Mouse (Mus musculus) yolk sac, embryonic 10.5 days (tissue): ENCODE results near the gene Tut1.

Source experiments
- DNase-seq: peaks from one replicate; pipeline ENCODE4 v3.0.0-alpha.2; 2017; ENCODE audit warnings: low spot score

The Tut1 gene

GRCm38 (mm10) chr19:8953135-8954039, at the start of gene Tut1:
Tut1 (plus strand) TSS chr19:8953847.
- peak; percentile 94 for DNase-seq

DNA sequence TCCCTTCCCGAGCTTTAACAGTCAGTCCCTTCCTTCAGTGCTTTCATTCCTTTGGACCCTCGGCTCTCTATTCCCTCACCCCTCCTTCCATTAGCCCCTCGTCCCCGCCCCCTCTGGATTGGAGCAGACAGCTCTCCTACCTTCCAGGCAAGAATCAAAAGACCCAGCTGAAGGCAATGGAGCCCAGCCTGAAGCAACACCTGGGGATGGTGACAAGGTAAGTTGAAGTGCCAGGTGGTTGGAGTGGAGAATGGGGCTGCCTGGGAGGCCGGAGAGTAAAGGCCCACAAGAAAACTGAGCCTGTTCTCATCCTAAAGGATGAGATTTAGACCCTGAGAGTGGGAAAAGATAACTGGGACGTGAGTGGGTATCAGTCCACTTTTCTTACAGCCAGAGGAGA, 45.1 kb upstream of the Tut1 start:
- no peak for DNase-seq

DNA sequence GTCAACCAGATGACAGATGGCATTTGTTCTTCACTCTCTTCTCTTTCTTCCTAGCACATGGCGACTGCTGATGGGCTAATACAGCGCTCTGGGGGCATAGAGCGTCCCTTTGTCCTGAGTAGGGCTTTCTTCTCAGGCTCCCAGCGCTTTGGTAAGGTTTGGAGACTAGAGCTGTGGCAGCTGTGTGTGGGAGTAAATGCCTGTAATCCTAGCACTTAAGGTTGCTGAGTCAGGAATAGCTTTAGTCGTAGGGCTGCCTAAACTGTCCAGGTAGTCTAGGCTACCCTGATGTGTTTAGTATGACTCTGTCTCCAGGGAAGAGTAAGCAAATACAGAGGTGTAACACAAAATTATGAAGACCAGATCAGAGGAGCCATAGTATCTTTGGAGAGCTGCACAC, 41.8 kb upstream of the Tut1 start:
- no peak for DNase-seq

GRCm38 (mm10) chr19:8914212-8914611, 39.4 kb upstream of the Tut1 start:
- no peak for DNase-seq

- no peak for DNase-seq
These were observed 34.6 kb upstream of the Tut1 start for GRCm38 (mm10) chr19:8919000-8919399.

- no peak for DNase-seq
These were observed 34.0 kb upstream of the Tut1 start for GRCm38 (mm10) chr19:8919684-8920072.

DNA sequence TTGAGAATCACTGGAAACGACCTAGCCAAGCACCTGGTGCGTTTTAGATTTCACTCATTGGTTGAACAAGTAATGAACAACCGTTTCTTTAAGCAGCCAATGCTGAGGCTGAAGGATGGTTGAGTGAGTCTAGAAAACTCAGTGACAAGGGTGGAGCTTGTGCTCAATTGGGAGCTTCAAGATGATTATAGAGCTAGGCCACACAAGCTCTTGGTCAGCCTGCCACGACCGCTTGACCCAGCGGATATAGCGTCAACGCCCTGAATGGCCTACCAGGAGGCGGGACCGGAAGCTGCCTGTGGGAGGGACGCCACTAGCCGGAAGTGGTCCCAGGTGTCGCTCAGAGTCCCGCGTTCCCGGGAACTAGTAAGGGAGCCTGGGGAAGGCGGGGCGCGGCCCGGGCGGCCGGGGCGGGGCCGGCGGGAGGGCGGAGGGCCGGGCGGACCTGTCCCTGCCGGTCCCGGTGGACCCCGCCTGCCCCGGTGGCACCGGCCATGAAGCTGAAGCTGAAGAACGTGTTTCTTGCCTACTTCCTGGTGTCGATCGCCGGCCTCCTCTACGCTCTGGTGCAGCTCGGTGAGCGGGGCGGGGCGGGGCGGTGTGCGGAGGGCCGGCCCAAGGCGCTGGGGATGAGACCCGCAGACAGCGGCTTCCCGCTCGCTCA, 33.4 kb upstream of the Tut1 start, which contains the start of gene B3gat3:
Gene B3gat3 (plus strand): TSS at position 302 of the 664 bp plus-strand sequence.
- DNase-seq: peak; percentile 97

GRCm38 (mm10) chr19:8920836-8921291, 32.8 kb upstream of the Tut1 start:
- DNase-seq: peak; percentile 60

DNA sequence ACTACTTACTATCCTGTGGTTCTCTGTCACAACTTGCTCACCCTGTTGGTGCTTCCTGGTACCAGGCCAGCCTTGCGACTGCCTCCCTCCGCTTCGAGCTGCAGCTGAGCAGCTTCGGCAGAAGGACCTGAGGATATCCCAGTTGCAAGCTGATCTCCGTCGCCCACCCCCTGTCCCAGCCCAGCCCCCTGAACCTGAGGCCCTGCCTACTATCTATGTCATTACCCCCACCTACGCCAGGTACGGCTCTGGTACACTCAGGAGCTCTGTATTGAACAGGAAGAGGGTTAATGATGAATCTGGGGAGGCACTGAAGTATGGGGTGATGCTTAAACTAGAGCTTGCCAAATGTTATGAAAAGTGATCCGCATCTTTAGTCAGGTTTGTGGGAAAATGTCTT, 31.9 kb upstream of the Tut1 start:
- DNase-seq: no peak

GRCm38 (mm10) chr19:8926766-8927165, 26.9 kb upstream of the Tut1 start:
- DNase-seq: no peak

- DNase-seq: no peak
These were observed 25.6 kb upstream of the Tut1 start for GRCm38 (mm10) chr19:8927891-8928525.

DNA sequence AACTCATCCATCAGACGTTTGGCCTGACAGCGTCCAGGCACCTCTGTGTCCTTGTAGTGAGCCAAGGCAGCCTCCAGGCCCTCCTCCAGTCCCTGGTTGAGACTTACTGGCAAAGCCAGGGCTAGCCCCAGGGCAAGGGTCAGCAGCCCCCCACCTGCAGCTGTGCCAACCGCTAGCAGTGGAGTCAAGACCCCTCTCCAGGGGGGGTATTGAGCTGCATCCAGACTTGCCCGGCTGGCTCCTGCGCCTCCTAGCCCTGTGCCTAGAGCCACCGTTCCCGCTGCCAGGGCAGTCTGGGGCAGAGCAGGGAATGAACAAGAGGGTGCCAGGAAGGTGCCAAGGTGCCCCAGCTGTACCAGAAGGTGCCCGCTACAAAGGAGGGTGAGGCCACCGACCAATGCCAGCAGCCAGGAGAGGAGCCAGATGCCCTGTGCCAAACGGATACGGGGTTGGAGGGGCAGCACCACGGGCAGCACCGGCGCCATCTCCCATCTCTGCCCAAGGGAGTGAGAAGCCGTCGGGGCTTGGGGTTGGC, 24.9 kb upstream of the Tut1 start:
- no peak for DNase-seq

DNA sequence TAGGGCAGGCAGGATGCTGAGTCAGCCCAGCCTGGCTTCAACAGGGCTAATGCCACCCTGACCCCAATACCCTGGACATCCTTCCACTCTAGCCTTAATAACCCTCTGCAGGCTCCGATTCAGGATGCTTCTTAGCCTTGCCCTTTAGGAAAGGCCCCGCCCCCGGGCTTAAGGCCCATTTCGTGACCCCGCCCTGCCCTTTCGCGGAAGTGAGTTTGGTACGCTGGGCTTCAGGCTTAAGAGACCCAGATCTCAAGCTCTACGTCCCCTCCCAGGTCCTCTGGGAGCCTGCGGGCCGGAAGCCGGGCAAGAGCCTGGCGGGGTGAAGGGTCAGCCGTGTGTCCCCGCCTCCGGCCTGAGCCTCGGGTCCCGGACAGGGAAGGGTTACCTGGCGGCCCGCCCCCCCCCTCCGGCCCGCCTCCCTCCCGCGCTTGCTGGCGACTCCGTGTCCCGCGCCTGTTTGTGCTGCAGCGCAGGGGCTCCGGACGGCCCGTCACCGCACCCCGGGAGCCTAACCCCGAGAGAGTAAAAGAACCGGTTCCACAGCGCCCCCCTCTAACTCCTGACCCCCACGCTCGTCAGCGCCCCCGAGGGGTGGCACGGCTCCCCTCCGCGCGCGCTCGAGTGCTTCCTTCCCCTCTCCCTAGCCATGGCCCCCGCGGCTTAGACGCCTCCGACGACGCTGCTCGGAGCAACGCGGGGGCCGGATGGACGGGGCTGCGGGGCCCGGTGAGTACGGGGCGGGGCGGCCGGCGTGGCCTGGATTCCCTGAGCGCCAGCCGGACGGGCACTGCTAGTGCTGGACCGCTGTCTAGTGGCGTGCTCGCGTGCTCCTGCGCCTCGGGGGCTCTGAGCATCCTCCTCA, 24.2 kb upstream of the Tut1 start, which contains the start of the genes Rom1 and Eml3:
Gene Rom1 (minus strand): TSS at position 133 of the 865 bp plus-strand sequence.
Gene Eml3 (plus strand): TSS at position 329 of the 865 bp plus-strand sequence.
- peak; percentile 93 for DNase-seq

DNA sequence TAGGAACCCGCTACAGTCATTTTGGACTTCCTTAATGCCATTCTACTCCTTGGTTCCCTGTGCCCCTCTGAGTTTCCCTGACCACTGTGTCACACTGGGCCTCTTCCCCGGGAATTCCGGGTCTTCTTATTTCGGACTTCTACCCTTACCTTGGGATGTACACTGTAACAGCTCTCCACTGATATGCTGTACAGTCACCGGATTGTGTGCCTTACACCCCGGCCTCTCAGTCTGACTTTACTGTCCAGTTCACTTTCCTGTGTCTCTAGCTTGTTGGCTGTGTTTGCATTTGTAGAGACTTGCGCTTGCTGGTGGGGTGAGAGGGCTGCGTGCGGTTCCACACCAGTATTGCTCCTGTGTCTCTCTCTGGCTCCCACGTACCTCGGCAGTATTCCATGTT, 23.5 kb upstream of the Tut1 start:
- DNase-seq: no peak

DNA sequence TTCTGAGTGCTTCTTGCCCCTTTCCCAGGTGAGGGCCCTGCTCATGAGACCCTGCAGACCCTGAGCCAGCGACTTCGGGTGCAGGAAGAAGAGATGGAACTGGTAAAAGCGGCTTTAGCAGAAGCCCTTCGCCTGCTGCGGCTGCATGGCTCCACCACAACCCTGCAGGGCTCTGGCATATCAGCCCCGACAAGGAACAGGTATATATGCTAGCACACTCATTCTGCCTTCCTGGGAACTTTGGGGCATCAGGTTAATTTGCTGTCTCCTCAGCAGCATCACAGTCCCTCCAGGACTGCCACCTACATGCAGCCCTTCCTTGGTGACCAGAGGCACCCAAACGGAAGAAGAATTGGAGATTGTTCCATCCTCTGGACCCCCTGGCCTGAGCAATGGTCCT, 22.9 kb upstream of the Tut1 start:
- no peak for DNase-seq

DNA sequence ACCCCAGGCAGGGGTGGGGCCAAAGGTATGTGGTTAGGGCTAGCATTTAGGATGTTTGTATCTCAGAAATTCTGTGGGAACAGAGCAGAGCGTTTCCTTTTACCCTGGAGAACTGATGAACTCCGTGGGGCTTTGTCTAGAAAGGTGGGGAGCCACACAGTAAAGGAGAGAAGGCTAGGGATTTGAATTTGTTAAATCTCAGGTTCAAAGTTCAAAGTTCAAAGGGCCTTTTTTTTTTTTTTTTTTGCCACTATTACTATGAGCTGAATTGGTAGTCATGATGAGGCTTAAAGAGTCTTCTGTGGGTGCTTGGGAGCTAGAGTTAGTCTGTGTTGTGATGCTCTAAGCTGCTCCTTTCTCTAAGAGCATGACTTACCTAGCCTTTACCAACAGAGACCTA, 16.9 kb upstream of the Tut1 start:
- no peak for DNase-seq

GRCm38 (mm10) chr19:8940526-8941133, 13.0 kb upstream of the Tut1 start:
- no peak for DNase-seq

- DNase-seq: no peak
These were observed 12.5 kb upstream of the Tut1 start for GRCm38 (mm10) chr19:8941136-8941514.

GRCm38 (mm10) chr19:8941515-8942217, 12.0 kb upstream of the Tut1 start, which contains the start of gene Mta2:
Mta2 (plus strand) TSS chr19:8941875.
- DNase-seq: peak; percentile 97
